Mouse (Mus musculus) liver, embryonic 14.5 days (tissue): ENCODE results near the gene Szrd1. TPM values are rescaled to one million over a fixed set of nuclear protein-coding genes. Genes with fewer than 3 reads are reported as not detected.
"Not testable (repeated sequence)": the region's sequence is repeated elsewhere in the genome, so short reads cannot be mapped to it uniquely, and the experiment has no call there.

ENCODE experiments used
- ATAC-seq: fragments of 200-750 bp; cut with Nextera tagmentation; 2 replicates; pipeline ENCODE4 v1.8.0; 2017; ENCODE audit warnings: moderate number of reproducible peaks, mild to moderate bottlenecking, moderate library complexity; ENCODE audit not compliant: insufficient read depth
- DNase-seq, 3 experiments: peaks; one replicate each; pipeline ENCODE4 v3.0.0-alpha.2; 2012 to 2013; ENCODE audit warnings: low read depth in 3 of 3, low spot score in 3 of 3
- H3K27ac ChIP-seq: fragments of 300-500 bp; sonication (generic); 2 replicates; pipeline ENCODE4 v1.5.1; 2014; ENCODE audit warnings: moderate library complexity, mild to moderate bottlenecking, control low read depth, inconsistent platforms
- H3K27me3 ChIP-seq: fragments of 300-500 bp; sonication (generic); 2 replicates; pipeline ENCODE4 v1.6.1; 2014; ENCODE audit warnings: mild to moderate bottlenecking, low read length, moderate library complexity; ENCODE audit not compliant: control insufficient read depth, insufficient read depth
- H3K36me3 ChIP-seq: fragments of 300-500 bp; sonication (generic); replicated peaks from 2 replicates; pipeline ENCODE4 v1.6.1; 2014; ENCODE audit warnings: low read depth; ENCODE audit not compliant: control insufficient read depth, insufficient read depth
- H3K4me1 ChIP-seq, 2 experiments: fragments of 200-500 bp in 1 of 2; fragments of 300-500 bp in 1 of 2; sonication (generic) in 1 of 2; replicated peaks; 2 replicates each; pipeline ENCODE4 v1.6.1; 2012 to 2014; ENCODE audit warnings: antibody characterized with exemption in 1 of 2, inconsistent platforms in 1 of 2, low read length in 1 of 2; ENCODE audit not compliant: control insufficient read depth in 2 of 2, insufficient read depth in 2 of 2
- H3K4me2 ChIP-seq: fragments of 300-500 bp; sonication (generic); 2 replicates; pipeline ENCODE4 v1.6.1; 2014; ENCODE audit warnings: low read depth, mild to moderate bottlenecking, control low read depth, moderate library complexity
- H3K4me3 ChIP-seq, 2 experiments: fragments of 200-500 bp in 1 of 2; fragments of 300-500 bp in 1 of 2; sonication (generic) in 1 of 2; 2 replicates each; pipeline ENCODE4 v1.5.1; 2012 to 2014; ENCODE audit warnings: low read depth in 2 of 2, low read length in 2 of 2, mild to moderate bottlenecking in 2 of 2, control low read depth in 1 of 2, inconsistent platforms in 1 of 2, moderate library complexity in 1 of 2; ENCODE audit not compliant: insufficient read depth in 1 of 2
- H3K9ac ChIP-seq: fragments of 300-500 bp; sonication (generic); replicated peaks from 2 replicates; pipeline ENCODE4 v1.6.1; 2014; ENCODE audit warnings: mild to moderate bottlenecking, control low read depth, moderate library complexity
- H3K9me3 ChIP-seq: fragments of 300-500 bp; sonication (generic); 2 replicates; pipeline ENCODE4 v1.6.1; 2016; ENCODE audit warnings: low read length, mixed read lengths; ENCODE audit not compliant: control insufficient read depth
- CTCF ChIP-seq: IDR thresholded peaks from 2 replicates; pipeline ENCODE4 v1.5.1; 2016; ENCODE audit warnings: antibody characterized with exemption, low read depth, control low read depth
- EP300 ChIP-seq: IDR thresholded peaks from 2 replicates; pipeline ENCODE4 v1.6.1; 2016; ENCODE audit warnings: antibody characterized with exemption, low read depth
- WGBS: fragments of 180-500 bp; shearing (Covaris S2); extraction: QIAGEN DNeasy Blood & Tissue Kit; methylation state at CpG from one replicate; pipeline ENCODE4 v1.1.7; 2014; ENCODE audit not compliant: insufficient replicate concordance; 5-methylcytosine and 5-hydroxymethylcytosine counted together
- polyA plus RNA-seq, 2 experiments: library from polyadenylated mRNA; depleted of rRNA in 1 of 2; stranded (reverse) in 1 of 2; unstranded in 1 of 2; fragments of >200 nt; fragmentation: Nextera tagmentation in 1 of 2; extraction: Ambion mirVana in 1 of 2; gene quantifications; 2 replicates each; pipeline versions ENCODE4 v1.2.1 to v1.2.3; 2012 to 2014

Gene Szrd1
- polyA plus RNA-seq, 2 experiments: 13.3 to 14.3 TPM

DNA sequence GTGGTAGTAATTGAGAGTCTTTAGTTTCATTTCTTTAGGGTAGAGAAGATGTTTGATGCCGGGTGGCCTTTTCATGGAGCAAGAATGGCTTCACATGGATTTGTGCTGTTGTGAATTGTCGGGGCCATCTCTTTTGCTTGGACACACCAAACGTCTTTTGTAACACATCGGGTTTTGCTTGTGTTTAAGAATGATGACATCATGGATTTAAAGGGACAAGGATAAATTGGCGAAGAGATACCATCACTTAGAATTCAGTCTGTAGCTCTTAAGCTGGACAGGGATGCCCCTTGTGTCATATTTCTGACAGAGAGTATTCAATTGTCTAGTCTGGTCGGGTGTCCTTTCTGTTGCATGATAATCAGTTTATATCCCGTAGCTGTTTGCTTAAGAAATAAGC lies 9.5 kb upstream of the Szrd1 start:
- Histone ChIP-seq H3K4me2 (peak overlapping the region; percentile 84), H3K4me1 (peaks cover 12 to 21% of the 10 kb centered on the region in 2 experiments), H3K27me3 (no peaks in the 10 kb centered on the region), H3K27ac (no peak overlapping the region; the same call in 1 of the 2 replicates), H3K9ac (peak overlapping the region; percentile 90), H3K9me3 (no peaks in the 10 kb centered on the region), H3K36me3 (no peaks in the 10 kb centered on the region), H3K4me3 (peak overlapping the region; percentile 77 to 78)
- WGBS: 29% methylated on average over 7 of the region's 7 CpGs
- TF ChIP-seq CTCF (no peak), EP300 (no peak)
- ATAC-seq (no peak), DNase-seq (no peak)

DNA sequence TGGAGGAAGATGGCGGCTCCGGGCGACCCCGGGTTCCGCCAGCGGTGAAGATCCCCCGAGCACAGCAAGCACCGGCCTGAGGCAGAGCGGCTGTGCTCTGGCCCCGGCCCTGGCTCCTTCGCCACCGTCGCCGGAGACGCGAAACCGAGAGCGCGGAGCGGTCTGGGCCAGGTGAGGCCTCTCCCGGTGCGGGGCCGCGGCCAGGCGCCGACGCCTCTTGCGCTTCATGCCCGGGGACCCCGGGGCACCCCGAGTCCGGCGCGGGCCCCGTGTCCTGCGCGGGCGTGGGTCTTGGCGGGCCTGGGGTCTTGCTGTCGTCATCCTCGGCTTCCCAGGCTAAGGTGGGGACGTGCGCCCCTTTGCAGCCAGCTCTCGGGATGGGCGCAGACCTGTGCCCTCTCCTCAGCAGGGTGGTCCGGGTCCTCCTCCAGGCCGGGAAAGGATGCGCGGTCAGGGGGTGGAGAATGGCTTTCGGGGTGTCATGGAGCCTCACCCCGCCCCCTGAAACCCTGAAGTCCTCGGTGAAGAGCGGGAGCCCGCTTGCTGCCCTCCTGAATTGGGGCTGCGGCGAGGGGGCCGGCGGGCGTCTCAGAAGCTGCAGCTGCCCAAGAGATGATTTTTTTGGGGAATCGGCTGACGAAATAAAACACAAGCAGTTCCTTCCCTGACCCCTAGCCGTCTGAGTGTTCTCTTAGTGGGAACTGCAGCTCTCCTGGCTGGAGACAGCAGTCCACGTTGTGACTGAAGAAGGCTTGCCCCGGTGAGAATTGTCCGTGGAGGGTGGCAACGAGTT lies 8.6 kb upstream of the Szrd1 start:
- WGBS: under 1% methylated on average over 66 of the region's 66 CpGs
- ATAC-seq (peak; percentile 77), DNase-seq (peak in 1 of 3 experiments; percentile 51)
- peak overlapping the region; percentile 84 for H3K4me2 ChIP-seq
- H3K9me3 ChIP-seq: no peaks in the 10 kb centered on the region
- H3K27me3 ChIP-seq: no peaks in the 10 kb centered on the region
- H3K27ac ChIP-seq: peak overlapping the region; percentile 50
- peaks cover 12 to 21% of the 10 kb centered on the region in 2 experiments for H3K4me1 ChIP-seq
- peak overlapping the region; percentile 77 to 78 for H3K4me3 ChIP-seq
- TF ChIP-seq CTCF: no peak
- no peak for TF ChIP-seq EP300
- peak overlapping the region; percentile 90 for H3K9ac ChIP-seq
- H3K36me3 ChIP-seq: no peaks in the 10 kb centered on the region

DNA sequence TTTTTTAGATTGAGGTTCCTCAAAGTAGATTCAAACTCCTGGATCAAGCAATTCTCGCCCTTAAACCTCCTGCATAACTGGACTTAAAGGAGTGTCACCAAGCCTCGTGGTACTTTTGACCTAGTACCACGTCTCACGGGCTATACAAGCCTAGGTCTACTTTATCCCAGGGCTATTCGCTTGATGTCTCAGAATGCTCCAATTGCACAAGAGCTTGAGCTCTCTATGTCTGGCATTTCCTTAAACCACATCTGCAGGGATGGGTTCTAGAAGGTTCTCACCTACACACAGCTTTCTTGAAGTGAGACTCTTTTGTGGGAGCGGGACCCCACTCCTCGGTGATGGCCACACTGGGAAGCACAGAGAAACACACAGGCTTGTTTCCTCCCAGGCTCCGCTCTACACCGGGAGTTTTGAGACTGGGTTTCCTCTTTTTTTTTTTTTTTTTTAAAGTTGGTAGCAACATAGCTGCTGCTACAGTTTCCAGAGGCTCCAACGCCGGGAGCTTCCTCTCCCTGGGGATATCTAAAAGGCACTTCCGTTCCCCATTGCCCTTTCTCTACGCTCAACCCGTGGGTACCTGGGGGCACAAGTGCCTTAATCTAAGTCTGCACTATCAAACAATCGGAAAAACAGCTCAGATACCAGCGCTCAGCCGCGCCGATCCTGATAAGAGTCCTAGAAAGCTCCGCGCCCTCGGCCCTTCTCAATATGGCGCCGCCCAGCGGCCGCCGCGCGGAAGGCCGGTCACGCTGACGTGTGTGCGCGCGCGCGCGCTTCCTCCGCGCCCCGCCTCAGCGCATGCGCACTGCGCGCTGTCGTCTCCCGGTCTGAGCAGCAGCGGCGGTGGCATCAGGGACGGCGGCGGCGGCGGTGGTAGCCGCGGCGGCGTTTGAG lies 7.8 kb upstream of the Szrd1 start, which contains the start of gene Fbxo42:
Fbxo42 (plus strand) TSS at position 802 of the 897 bp plus-strand sequence.
- peak; percentile 85 to 89 (median 86) for DNase-seq
- WGBS: 4% methylated on average over 58 of the region's 58 CpGs
- H3K9ac ChIP-seq: peak within 1 kb of the TSS; percentile 90
- no peaks in the 10 kb centered on the region for H3K9me3 ChIP-seq
- H3K27ac ChIP-seq: peak within 1 kb of the TSS; percentile 67
- no peaks in the 10 kb centered on the region for H3K27me3 ChIP-seq
- H3K4me2 ChIP-seq: peak within 1 kb of the TSS; percentile 84
- TF ChIP-seq CTCF (peak; percentile 70), EP300 (no peak)
- peak; percentile 92 for ATAC-seq
- peaks cover 12 to 25% of the 10 kb centered on the region in 2 experiments for H3K4me1 ChIP-seq
- peak within 1 kb of the TSS; percentile 77 to 97 for H3K4me3 ChIP-seq
- no peaks in the 10 kb centered on the region for H3K36me3 ChIP-seq

DNA sequence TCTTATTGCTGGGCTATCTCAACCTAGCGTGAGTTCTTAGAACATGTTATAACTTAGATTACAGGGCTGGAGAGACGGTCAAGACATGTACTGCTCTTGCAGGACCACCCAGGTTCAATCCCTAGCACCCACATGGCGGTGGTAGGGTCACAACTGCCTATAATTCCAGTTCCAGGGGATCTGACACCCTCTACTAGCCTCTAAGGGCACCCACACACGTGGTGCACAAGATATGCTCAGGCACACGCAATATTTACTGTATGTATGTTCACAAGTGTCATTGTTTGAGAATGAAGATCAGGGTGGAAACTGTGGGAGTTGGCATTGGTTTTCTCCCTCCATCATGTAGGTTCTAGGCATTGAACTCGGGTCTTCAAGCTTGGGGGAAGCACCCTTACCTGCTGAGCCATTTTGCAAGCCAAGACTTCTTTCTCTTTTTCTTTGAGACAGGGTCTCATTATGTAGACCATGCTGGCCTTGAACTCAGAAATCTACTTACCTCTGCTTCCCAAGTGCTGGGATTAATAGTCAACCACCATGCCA lies 7.0 kb upstream of the Szrd1 start:
- WGBS: 75% methylated on average over 6 of the region's 6 CpGs
- Histone ChIP-seq H3K36me3 (no peaks in the 10 kb centered on the region), H3K9me3 (no peaks in the 10 kb centered on the region), H3K9ac (peak overlapping the region; percentile 83; the same call in 1 of the 2 replicates), H3K27ac (no peak overlapping the region), H3K27me3 (no peaks in the 10 kb centered on the region), H3K4me1 (peaks cover 12 to 25% of the 10 kb centered on the region in 2 experiments), H3K4me2 (peak overlapping the region; percentile 72), H3K4me3 (peak overlapping the region in 1 of 2 experiments; percentile 77; a peak in 2 of 4 replicates)
- ATAC-seq: no peak
- DNase-seq: no peak
- TF ChIP-seq CTCF (no peak), EP300 (no peak)

DNA sequence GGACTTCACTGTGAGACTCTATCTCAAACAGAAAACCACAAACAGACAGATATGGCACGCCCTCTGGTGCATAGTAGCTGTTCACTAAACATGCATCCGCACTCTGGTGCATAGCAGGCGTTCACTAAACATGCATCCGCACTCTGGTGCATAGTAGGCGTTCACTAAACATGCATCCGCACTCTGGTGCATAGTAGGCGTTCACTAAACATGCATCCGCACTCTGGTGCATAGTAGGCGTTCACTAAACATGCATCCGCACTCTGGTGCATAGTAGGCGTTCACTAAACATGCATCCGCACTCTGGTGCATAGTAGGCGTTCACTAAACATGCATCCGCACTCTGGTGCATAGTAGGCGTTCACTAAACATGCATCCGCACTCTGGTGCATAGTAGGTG lies 5.5 kb upstream of the Szrd1 start:
- H3K4me1 ChIP-seq: peaks cover 12 to 25% of the 10 kb centered on the region in 2 experiments
- not testable (repeated sequence) for H3K27me3 ChIP-seq, H3K4me3 ChIP-seq, H3K9me3 ChIP-seq, ATAC-seq, H3K36me3 ChIP-seq, H3K4me2 ChIP-seq, H3K27ac ChIP-seq, DNase-seq, H3K9ac ChIP-seq
- 61% methylated on average over 9 of the region's 16 CpGs for WGBS
